Mouse (Mus musculus) kidney, postnatal 14 days (tissue): ENCODE measurements around the gene Dhx16.

Source experiments
- DNase-seq: peaks from one replicate; pipeline ENCODE4 v3.0.0; 2022; ENCODE audit warnings: mixed read lengths

The Dhx16 gene

DNA sequence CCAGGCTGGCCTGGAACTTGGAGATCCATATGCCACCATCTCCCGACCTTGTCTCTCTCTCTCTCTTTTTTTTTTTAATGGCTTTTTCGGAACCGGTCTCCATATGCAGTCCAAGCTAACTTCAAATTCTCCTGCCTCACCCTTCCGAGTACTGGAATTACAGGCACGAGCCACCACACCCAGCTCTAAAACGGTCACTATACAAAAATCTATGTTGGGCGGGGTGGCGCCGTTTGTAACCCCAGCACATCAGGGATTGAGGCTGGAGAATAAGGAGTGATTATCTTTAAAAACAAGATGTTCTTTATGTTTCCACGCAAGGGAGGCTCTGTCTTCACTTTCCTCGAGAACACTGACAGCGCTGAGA lies 18.8 kb upstream of the Dhx16 start:
- DNase-seq = no peak

DNA sequence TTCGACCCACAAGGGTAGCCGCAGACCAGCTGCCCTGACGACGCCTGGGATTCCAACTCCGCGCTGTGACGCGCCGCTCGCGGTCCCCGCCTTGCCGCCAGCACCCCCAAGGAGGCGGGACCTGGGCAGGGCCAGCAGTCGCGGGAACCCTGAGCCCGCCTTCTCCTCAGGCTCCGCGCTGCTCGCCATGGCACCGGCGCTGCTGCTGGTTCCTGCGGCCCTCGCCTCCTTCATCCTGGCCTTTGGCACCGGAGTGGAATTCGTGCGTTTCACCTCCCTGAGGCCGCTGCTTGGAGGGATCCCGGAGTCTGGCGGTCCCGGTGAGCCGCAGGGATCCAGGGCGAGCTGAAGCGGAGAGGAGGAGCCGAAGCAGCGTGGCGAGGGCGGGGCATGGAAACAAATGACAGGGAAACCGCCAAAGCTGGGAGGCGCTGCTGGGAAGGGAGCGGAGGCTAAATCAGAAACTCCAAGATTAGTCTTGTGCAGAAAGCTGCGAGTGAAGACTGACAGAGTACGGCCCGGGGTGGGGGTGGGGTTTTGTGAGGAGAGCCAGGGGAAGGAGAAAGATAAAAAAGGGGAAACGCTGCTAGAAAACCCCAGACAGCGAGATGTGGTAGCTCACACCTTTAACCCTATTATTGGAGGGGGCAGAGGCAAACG lies 18.3 kb upstream of the Dhx16 start, which contains the start of gene Nrm:
Gene Nrm (plus strand): TSS at position 121 of the 660 bp plus-strand sequence.
- peak; percentile 93 for DNase-seq

GRCm38 (mm10) chr17:35864832-35865353 lies 14.7 kb upstream of the Dhx16 start:
- no peak for DNase-seq

- DNase-seq = peak; percentile 79
These were observed 13.9 kb upstream of the Dhx16 start, which contains the start of gene Ppp1r18 for GRCm38 (mm10) chr17:35865481-35866280. TSS of gene Ppp1r18 (plus strand) at chr17:35865593.

DNA sequence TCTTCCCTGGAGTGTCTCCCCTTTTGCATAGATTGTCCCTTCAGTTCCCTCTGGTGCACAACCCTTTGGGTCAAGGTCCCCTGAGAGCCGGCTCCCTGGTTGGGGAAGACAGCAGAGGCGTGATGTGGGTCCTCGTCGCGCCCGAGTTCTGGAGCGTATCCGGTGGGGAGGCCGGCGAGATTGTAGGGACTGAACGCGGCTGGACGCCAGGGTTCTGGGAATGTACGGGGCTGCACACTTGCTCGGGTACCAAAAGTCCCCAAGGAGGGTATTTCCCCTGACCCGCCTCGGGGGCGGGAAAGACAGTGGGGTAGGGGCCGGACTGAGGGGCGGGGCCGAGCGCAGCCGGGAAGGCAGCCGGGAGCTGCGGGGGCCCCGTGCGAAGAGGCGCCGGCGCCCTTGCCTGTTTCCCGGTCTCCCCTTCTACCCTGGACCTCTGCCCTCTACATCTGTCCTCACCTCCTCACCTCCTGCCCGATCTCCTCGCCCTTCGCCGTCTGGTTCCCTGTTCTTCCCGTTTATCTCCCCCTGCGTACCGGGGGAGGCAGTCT lies 13.3 kb upstream of the Dhx16 start:
- DNase-seq = peak; percentile 77

DNA sequence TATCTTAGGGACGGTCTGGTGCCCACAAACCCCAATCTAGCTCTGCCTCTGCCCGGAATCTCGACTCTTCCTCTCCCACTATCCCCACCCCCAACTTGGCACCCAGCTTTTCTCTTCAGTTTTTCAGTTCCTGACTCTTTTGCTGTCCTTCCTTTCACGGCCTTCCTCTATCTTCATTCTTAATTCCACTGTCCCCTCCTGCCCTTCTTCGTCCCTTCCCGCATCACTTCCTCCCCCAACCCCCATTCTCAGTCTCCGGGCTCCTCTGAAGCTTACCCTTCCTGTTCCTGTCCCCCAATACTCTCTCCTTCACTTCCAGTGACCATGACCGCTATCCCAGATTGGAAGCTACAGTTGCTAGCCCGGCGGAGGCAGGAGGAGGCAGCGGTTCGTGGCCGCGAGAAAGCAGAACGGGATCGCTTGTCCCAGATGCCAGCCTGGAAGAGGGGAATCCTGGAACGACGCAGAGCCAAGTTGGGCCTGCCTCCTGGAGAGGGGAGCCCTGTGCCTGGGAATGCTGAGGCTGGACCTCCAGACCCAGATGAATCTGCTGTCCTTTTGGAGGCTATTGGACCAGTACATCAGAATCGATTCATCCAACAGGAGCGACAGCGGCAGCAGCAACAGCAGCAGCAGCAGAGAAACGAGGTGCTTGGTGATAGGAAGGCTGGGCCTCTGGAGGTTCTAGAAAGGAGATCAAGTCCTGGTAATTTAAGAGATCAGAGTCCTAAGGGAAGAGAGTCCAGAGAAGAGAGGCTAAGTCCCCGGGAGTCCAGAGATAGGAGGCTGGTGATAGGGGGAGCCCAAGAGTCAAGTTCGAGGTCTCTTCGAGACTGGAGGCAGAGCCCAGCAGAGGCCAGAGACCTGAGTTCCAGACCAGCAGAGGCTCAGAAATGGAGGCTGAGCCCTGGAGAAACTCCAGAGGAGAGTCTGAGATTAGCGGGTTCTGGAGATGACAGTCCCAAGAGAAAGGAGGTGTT lies 12.4 kb upstream of the Dhx16 start:
- DNase-seq = peak; percentile 57

- peak; percentile 56 for DNase-seq
These were observed 11.3 kb upstream of the Dhx16 start for GRCm38 (mm10) chr17:35868165-35868820.

DNA sequence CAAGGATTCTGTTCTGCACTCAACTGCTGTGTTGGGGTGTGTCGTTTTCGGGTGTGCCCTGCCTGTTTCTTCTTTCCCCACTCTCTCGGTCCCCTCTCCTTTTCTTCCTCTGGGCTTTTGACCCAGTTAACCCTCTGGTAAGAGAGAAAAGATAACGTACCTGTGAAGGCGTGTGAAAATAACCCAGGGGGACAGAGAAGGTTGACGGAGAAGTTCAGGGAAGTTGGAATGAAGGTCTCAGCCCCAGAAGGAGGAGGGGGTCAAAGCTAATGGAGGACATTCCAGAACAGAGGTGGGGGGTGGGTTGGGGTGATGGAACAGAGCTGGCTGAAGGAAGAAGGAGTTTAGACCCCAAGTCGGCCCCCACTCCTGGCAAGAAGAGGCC lies 10.7 kb upstream of the Dhx16 start:
- DNase-seq = no peak

DNA sequence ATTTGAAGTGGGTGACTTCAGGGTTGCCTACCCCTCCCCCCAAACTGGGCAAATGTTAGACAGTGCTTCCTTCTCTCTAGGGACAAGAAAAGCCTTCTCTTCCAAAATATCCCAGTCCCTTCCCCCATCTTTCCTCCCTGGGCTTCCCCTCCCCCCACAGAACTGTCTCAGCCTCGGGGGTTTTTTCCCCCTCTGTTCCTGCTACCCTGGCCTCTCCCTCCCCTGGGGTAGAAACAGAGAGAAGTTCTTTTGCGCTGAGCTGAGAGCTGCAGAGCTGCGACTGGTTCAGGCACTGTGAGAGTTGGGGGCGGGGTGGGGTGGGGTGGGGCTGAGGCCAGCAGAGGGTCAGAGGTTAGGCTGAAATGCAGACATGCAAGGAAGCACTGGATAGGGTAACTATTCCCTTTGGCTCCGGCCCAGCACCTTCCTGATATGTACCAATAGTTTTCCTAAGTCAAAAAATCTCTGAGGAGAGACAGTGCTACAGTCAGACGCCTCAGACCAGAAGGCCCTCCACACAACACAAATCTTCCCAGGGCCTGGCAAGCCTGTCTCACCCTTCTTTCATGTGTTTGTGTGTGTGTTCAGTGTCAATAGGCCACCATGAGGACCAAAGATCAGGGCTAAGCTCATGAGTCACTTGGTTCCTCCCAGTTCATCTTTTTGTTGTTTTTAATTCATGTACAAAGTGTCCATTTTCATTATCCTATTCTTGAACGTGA lies 10.1 kb upstream of the Dhx16 start:
- DNase-seq = peak; percentile 72

DNA sequence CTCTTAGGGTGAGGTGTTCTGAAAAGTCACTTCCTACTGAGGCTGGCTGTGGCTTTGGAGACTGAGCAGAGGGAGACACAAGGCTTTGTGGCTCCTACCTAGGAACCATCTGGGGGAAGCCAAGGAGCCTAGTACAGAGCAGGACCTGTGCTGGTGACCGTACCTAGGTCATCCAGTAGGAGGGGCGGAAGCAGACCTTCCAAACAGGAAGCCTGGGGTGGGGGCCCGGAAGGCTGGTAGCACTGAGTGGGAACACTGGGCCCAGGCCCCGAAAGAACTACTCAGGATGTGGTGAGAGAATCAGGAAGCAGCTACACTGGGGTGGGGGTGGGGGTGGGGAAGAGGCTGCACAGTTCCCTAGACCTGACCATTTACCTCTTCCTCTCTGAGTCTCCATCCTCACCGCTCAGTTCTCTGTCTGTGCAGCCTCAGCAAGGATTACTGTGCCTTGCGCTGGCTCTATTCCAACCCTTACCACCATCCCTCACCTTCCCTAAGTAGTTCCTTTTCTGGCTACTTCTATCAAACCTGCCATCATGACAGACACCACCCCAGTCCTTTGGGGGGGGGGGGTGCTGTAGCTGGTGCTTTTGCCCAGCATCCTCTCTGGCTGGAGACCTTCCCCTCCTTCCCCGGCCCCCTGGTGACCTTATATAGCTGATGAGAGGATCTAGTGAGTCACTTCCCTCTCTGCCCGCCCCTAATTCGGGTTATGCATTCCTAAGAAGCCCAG lies 9.3 kb upstream of the Dhx16 start:
- peak; percentile 83 for DNase-seq

GRCm38 (mm10) chr17:35870884-35871696 lies 8.5 kb upstream of the Dhx16 start:
- DNase-seq = no peak

DNA sequence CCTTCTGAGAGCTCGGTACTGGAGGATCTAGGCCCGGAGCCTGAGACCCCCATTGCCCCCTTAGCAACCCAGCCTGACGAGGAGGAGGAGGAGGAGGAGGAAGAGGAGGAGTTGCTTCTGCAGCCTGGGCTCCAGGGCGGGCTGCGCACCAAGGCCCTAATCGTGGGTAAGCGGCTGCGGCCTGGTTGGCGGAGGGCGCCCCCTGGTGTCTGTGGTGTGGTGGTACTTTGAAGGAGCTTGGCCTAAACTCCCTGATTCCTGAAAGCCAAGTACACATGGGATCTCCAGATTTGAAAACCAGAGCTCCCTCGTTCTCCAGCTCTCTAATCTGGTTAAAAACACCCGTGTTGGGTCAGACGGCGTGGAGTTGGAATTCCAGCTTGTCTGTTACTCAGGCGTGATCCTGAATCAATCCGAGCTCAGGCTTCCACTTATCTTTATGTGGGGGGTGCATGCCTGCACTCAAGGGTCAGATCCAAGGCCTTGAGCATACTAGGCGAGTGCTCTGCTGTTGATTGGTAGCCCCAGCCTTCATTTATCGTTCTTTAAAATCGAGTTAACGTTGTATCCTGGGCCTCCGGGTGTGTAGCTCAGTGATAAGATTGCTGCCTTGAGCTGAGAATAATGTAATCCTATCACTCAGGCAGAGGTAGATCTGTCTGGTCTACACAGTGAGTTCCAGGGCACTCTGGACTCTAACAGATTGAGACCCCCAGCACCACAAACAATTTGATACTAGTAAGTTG lies 5.7 kb upstream of the Dhx16 start:
- peak; percentile 89 for DNase-seq

- peak; percentile 71 for DNase-seq
These were observed 4.9 kb upstream of the Dhx16 start for GRCm38 (mm10) chr17:35874721-35875120.

- DNase-seq = no peak
These were observed 3.3 kb downstream of the Dhx16 start for GRCm38 (mm10) chr17:35882924-35883323.

DNA sequence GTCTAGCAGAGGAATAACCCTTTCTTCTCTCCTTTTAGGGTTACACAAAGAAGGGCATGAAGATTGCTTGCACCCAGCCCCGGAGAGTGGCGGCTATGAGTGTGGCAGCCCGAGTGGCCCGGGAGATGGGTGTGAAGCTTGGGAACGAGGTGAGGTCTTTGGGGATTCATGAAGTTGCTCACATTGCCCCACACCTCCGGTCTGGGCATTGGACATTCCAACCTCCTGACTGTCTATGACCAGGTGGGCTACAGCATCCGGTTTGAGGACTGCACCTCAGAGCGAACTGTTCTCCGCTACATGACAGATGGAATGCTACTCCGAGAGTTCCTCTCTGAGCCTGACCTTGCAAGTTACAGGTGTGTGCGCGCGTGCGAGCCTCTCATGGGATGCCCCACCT lies 4.2 kb downstream of the Dhx16 start:
- DNase-seq = no peak

GRCm38 (mm10) chr17:35887725-35888124 lies 8.1 kb downstream of the Dhx16 start:
- no peak for DNase-seq

- DNase-seq = peak; percentile 97
These were observed 17.4 kb downstream of the Dhx16 start, which contains the start of gene 2310061I04Rik for GRCm38 (mm10) chr17:35896781-35897643. TSS of gene 2310061I04Rik (minus strand) at chr17:35897431.
